Mouse (Mus musculus) urinary bladder, postnatal 36 days (tissue): ENCODE data around the gene 9130019O22Rik.
"Not testable (repeated sequence)": the region's sequence is repeated elsewhere in the genome, so short reads cannot be mapped to it uniquely, and the experiment has no call there.

ENCODE experiments used
- DNase-seq, 2 experiments: peaks; one replicate each; pipeline ENCODE4 v3.0.0; 2022; ENCODE audit warnings: low spot score in 2 of 2, mixed read lengths in 1 of 2

Gene 9130019O22Rik

GRCm38 (mm10) chr7:127375271-127376245 lies 11.4 kb downstream of the 9130019O22Rik start, which contains the start of gene Zfp747:
Gene Zfp747, minus strand, starts transcription at chr7:127376050.
- peak; percentile 92 for DNase-seq

DNA sequence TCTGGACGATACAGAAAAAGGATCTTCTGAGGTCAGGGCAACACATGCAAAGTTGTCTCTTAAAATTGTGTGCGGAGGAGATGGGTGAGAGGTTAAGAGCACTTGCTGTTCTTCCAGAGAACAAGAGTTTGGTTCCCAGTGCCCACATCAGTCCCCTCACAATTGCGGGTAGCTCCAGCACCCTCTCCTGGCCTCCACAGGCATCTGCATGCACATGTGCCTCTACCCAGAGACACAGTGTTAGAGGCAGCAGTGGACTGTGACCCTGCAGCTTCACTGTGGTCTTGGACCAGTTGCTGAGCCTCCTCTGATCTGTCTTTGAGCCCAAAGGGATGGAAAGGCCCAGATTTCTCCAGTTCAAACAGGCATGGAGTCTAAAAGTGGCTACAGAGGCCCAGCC lies 15.1 kb downstream of the 9130019O22Rik start:
- not testable (repeated sequence) for DNase-seq

DNA sequence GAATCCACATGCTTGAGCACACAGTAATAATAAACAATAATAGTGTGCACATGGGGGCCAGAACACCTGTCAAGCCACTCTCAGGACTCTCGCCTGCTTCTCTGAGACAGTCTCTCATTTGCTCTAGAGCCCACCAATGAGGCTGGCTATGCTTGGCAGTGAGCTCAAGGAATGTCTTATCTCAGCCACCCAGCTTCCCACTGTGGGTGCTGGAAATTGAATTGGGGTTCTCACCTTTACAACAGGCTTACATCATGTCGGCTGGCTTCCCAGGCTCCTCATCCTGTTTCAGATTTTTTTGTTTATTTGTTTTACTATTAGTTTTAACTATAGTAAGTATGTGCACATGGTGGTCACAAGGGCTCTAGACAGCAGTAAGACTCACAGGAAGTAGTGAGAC lies 15.8 kb downstream of the 9130019O22Rik start:
- no peak for DNase-seq

DNA sequence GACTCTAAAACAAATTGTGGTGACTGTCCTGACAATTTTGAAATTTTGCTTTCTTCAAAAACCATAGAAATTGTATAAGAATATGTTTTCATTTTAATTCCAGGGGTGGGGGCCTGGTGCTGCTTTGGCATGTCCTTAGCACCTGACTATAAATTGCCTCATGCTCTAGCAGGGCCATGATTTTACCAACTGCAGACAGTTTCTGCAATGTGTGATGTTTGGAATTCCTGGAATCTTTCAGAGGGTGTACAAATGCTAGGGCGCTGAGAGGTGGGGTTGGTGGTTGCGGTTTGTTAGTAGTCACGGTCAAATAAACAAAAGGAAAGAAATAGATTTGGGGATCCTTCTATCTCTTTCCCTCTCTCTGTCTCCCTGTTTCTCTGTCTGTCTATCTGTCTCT lies 20.7 kb downstream of the 9130019O22Rik start:
- no peak for DNase-seq

GRCm38 (mm10) chr7:127364166-127364565 lies 22.8 kb downstream of the 9130019O22Rik start:
- DNase-seq, result no peak

DNA sequence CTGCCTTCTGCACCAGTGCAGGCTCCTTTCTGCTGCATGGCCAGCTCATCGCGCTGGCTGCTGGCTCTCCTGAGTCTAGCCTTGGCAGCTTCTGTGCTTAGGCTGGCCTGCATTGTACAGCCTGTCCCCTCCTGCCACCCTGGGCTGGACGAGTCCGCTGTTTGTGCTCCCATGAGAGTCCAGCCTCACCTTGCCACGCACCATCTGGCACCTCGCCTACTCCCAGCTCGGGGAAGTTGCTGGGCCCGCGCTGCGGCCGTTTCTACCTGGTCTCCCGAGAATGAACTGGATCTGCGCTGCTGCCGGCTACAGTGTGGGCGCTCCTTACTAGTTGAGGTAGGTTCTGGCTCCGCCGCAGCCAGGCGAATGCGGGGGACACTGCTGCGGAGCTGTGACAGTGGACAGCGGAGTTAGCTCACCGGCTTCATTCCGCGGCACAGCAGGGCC lies 23.5 kb downstream of the 9130019O22Rik start:
- DNase-seq, result no peak

DNA sequence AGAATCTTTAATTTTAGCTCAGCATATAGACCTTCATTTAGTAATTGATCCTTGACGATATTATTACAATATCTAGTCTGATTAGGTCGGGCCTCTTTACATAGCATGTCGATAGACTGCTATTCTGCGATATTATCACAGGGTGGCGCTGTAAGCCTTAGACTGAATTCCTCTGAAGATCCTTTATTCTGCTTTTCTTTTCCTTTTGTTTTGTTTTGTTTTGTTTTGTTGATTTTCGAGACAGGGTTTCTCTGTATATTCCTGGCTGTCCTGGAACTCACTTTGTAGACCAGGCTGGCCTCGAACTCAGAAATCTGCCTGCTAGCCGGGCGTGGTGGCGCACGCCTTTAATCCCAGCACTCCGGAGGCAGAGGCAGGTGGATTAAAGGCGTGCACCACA lies 24.5 kb downstream of the 9130019O22Rik start:
- not testable (repeated sequence) for DNase-seq

- DNase-seq, result no peak
Measured at GRCm38 (mm10) chr7:127361449-127361848, 25.5 kb downstream of the 9130019O22Rik start.

- no peak for DNase-seq
Measured at GRCm38 (mm10) chr7:127360265-127360664, 26.7 kb downstream of the 9130019O22Rik start.

DNA sequence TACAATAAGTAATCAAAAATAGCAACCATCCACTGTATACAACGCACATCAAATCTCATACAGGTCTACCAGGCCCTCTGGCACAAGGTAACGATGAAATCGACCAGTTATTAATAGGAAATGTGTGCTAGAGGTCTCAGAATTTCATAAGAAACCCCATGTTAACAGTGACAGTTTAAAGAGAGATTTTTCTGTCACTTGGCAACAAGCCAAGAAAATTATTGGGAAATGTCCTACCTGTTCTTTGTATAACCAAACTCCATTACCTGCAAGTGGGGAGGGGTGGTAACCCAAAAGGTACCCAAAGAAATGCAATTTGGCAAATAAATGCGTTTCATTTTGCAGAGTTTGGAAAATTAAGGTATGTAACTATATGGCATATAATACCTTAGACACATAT lies 28.5 kb downstream of the 9130019O22Rik start:
- DNase-seq, result no peak

GRCm38 (mm10) chr7:127357871-127358270 lies 29.1 kb downstream of the 9130019O22Rik start:
- no peak for DNase-seq

DNA sequence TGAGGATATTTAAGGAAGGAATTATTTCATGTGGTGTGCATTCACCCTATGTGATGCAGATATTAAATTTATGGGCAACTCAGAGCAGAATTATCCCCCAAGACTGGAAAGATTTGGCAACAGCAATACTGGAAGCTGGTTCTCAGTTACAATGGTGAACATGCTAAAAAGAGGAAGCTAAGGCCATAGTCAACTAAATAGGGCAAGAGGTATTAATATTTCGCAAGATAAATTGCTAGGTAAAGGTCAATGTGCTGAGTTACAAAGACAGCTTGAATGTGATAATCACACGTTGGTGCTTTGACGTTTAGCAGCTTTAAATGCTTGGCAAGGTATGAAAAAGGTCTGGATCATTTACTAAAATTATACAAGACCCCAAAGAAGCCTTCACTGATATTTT lies 31.2 kb downstream of the 9130019O22Rik start:
- DNase-seq, result no peak

DNA sequence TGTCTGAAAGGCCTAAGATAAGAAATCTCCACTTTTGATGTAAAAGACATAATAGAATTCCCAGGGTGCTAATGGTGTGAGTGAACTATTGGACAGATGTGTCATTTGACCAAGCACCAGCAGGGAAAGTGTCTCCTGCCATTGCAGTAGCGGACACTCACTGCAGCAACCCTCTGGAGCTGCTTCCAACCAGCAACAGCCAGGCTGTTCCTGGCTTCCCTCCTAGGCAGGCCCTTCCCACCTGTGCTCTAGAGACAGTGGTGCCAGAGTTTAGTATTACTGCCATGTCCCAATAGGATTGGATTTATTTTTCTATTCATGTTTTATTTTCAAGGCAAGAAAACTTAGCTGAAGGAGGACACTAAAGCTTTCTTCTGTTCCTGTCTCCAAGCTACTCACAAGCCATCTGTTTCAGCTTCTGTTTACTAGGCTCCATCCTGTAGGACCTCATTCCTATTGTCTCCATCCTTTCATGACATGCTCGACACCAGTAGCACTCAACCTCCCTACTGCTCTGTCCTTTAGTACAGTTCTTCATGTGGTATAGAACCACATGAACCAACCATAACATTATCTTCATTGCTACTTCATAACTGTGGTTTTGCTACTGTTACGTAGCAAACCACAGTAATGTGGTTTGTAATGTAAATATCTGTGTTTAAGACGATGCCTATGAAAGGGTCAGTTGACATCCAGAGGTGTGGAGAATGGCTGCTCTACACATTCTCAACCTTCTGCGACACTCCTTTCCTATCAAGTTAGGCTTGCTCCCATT lies 35.5 kb downstream of the 9130019O22Rik start:
- DNase-seq, result no peak

DNA sequence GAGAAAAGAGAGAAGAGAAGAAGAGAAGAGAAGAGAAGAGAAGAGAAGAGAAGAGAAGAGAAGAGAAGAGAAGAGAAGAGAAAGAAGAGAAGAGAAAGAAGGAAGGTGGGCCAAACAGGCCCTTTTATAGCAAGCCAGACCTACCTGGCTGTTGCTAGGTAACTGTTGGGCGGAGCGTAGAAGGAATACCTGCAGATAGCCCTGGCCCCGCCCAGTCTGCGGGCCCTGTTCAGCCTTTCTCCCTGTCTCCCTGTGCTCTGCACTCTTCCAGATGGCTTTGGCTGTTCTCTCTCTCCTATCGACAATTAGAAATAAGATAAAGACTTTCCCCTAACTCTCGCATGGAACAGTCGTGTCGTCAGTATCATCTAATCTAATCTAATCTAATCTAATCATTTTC lies 40.3 kb downstream of the 9130019O22Rik start:
- peak; percentile 56 to 64 for DNase-seq

- DNase-seq, result peak; percentile 89 to 93
Measured at GRCm38 (mm10) chr7:127345512-127346325, 41.2 kb downstream of the 9130019O22Rik start, which contains the start of gene Zfp768. Gene Zfp768, minus strand, starts transcription at chr7:127345589.

DNA sequence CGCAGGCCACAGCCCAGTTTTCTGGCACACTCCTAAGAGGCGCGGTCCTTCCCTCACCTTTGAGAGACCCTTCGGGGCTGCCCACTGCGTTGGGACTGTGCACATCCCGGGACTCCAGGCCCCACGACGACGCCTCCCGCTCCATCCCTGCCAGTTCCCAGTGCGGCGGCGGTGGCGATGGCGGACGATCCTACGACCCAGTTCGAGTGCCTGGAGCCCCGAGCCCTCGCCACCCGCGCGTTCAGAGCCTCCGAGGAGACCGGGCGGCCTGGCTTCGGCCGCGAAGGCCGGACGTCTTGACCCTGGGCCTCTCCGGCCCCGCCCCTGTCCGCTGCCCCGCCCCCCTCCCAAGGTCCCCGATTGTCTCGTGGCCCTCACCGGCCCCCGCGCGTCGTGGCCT lies 41.9 kb downstream of the 9130019O22Rik start:
- no peak for DNase-seq

DNA sequence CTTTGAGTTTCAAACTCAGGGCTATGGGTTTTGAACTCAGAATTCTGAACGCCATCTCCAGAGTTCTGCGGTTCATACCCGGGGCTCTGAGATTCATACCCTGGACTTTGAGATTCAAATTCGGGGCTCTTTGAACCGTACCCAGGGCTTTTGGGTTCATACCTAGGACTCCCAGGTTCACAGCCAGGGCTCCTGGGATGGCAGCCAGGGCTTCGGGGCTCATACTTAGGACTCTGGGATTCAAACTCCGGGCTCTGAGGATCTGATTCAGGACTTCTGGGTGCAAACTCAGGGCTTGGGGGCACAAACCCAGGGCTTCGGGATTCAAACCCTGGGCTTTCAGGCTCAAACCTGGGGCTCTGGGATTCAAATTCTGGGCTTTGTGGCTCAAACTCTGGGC lies 42.6 kb downstream of the 9130019O22Rik start:
- DNase-seq, result no peak

DNA sequence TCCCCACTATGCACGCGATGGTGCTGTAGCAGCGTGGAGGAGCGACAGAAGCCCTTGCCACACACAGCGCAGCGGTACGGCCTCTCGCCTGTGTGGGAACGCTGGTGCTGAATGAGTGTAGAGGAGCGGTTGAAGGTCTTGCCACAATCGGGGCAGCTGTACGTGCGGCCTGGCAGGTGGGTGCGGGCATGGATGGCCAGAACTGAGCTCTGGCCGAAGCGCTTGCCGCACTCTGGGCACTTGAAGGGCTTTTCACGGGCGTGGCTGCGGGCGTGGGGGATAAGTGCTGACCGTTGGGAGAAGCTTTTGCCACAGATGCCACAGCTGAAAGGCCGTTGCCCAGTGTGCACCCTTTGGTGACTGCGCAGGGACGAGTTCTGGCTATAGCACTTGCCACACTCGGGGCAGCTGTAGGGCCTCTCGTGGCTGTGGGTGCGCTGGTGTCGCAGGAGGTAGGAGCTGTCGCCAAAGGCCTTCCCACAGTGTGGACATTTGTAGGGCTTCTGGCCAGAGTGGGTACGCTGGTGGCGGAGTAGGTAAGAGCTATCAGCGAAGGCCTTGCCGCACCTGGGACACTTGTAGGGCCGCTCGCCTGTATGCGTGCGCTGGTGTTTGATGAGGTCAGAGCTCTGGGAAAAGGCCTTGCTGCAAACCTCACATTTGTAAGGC lies 43.5 kb downstream of the 9130019O22Rik start:
- DNase-seq, result no peak

GRCm38 (mm10) chr7:127342888-127343287 lies 44.1 kb downstream of the 9130019O22Rik start:
- no peak for DNase-seq

DNA sequence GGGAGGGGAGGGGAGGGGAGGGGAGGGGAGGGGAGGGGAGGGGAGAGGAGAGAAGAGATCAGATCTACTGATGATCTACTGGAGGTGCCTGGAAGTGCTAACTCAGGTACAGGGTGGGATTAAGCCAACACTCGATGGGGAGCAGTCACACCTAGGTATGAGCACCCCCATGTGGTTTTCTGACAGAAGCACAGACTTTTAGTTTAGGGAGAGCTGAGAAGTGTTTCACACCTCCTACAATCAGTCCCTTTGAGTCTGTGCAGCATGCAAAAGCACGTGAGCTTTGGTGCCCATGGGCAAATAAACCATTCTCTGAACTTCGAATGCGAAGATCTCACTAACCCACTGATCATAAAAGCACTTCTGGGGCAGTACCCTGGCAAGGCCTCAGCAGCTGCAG lies 44.6 kb downstream of the 9130019O22Rik start:
- no peak for DNase-seq

DNA sequence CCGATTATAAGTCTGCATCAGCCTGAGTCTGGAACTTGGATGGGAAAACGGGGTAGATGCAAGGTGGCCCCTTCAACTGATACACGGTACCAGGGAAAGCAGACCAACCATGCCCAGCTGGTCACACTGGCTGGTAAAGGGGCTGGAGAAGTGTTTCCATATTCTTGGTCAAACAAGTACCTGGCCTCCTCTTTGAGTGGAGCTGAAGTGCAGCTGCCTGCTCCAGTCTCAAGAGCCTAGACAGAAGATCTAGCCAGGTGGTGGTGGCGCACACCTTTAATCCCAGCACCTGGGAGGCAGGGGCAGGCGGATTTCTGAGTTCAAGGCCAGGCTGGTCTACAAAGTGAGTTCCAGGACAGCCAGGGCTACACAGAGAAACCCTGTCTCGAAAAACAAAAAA lies 45.1 kb downstream of the 9130019O22Rik start:
- DNase-seq, result not testable (repeated sequence)
